Mouse (Mus musculus) thymus, adult 18-20 months (tissue): Measurements from ENCODE around the gene Fam76a.
"Not testable (repeated sequence)": the region's sequence is repeated elsewhere in the genome, so short reads cannot be mapped to it uniquely, and the experiment has no call there.

Source experiments
- DNase-seq, 2 experiments: peaks; one replicate each; pipeline ENCODE4 v3.0.0; 2022; ENCODE audit warnings: mixed read lengths in 2 of 2

The Fam76a gene

GRCm38 (mm10) chr4:132944776-132945175, 22.4 kb upstream of the Fam76a start:
- no peak for DNase-seq

GRCm38 (mm10) chr4:132944106-132944505, 21.7 kb upstream of the Fam76a start:
- DNase-seq, result peak; percentile 28 to 45

GRCm38 (mm10) chr4:132943088-132943487, 20.7 kb upstream of the Fam76a start:
- no peak for DNase-seq

GRCm38 (mm10) chr4:132941012-132941729, 18.8 kb upstream of the Fam76a start:
- no peak for DNase-seq

GRCm38 (mm10) chr4:132939421-132940127, 17.2 kb upstream of the Fam76a start:
- DNase-seq, result peak; percentile 39 to 42

- no peak for DNase-seq
Measured at GRCm38 (mm10) chr4:132938181-132938941, 16.0 kb upstream of the Fam76a start.

GRCm38 (mm10) chr4:132934639-132935038, 12.3 kb upstream of the Fam76a start:
- no peak for DNase-seq

- DNase-seq, result no peak
Measured at GRCm38 (mm10) chr4:132932752-132933404, 10.5 kb upstream of the Fam76a start.

- no peak for DNase-seq
Measured at GRCm38 (mm10) chr4:132930784-132931183, 8.4 kb upstream of the Fam76a start.

- DNase-seq, result not testable (repeated sequence)
Measured at GRCm38 (mm10) chr4:132926520-132926919, 4.2 kb upstream of the Fam76a start.

- peak in 1 of 2 experiments; percentile 57 for DNase-seq
Measured at GRCm38 (mm10) chr4:132922061-132922530, 262 bp downstream of the Fam76a start.

- no peak for DNase-seq
Measured at GRCm38 (mm10) chr4:132921488-132921887, 870 bp downstream of the Fam76a start.

GRCm38 (mm10) chr4:132920171-132920570, 2.2 kb downstream of the Fam76a start:
- DNase-seq, result no peak

GRCm38 (mm10) chr4:132918493-132918892, 3.9 kb downstream of the Fam76a start:
- DNase-seq, result not testable (repeated sequence)

GRCm38 (mm10) chr4:132912156-132912555, 10.2 kb downstream of the Fam76a start:
- DNase-seq, result peak; percentile 30 to 43

GRCm38 (mm10) chr4:132905843-132906360, 16.5 kb downstream of the Fam76a start:
- no peak for DNase-seq

- no peak for DNase-seq
Measured at GRCm38 (mm10) chr4:132904765-132905309, 17.5 kb downstream of the Fam76a start.

- no peak for DNase-seq
Measured at GRCm38 (mm10) chr4:132904071-132904470, 18.3 kb downstream of the Fam76a start.

- DNase-seq, result no peak
Measured at GRCm38 (mm10) chr4:132898197-132898596, 24.2 kb downstream of the Fam76a start.

- no peak for DNase-seq
Measured at GRCm38 (mm10) chr4:132894402-132894801, 28.0 kb downstream of the Fam76a start.

GRCm38 (mm10) chr4:132884844-132885374, 37.4 kb downstream of the Fam76a start:
- no peak for DNase-seq
